Mouse (Mus musculus): ENCODE measurements around the gene Cenpo.

The Cenpo gene

GRCm38 (mm10) chr12:4199271-4199670 is 34.8 kb downstream of the Cenpo start:
- DNase-seq (ENCODE audit: inconsistent ontology term): no peak

DNA sequence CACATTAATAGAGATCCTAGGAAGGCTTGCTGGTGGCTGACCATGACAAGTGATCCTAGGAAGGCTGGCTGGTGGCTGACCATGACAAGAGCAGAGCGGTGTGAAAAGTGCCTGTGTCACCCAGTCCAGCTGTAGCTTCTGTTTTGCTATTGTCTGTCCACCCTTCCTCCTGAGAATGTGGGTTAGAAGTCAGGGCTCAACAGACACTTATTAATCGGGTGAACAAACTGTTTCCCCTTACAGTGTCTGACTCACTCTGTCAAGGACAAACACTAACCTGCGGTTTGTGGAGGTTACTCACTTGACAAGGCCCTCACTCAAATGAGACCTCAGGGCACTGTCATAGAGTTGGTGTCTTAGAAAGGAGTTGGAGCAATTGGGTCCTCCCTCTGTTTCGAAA is 35.4 kb downstream of the Cenpo start:
- no peak for DNase-seq (ENCODE audit: inconsistent ontology term)

- DNase-seq (ENCODE audit: inconsistent ontology term): no peak
Observed at GRCm38 (mm10) chr12:4194643-4195042, 39.5 kb downstream of the Cenpo start.

- DNase-seq (ENCODE audit: inconsistent ontology term): peak; percentile 41
Observed at GRCm38 (mm10) chr12:4193025-4193740, 40.9 kb downstream of the Cenpo start.

DNA sequence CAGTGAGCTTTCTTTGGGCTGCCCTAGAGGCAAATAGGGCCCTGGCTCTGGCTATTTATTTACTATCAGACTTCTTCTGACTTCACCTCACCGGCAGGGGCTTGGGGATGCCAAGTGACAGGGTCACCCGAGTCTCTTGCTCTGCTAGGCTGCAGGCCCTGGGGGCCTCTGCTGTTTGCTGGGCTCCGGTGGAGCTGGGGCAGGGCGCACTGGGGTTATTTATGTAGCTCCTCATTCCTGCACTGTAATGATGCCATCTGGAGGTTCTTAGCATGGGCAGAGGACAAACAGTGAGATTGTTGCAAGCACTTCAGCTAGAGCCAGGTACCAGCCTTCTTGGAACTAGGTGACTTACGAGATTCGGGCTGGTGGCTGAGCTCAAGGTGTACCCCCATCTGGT is 41.6 kb downstream of the Cenpo start:
- DNase-seq (ENCODE audit: inconsistent ontology term): no peak

DNA sequence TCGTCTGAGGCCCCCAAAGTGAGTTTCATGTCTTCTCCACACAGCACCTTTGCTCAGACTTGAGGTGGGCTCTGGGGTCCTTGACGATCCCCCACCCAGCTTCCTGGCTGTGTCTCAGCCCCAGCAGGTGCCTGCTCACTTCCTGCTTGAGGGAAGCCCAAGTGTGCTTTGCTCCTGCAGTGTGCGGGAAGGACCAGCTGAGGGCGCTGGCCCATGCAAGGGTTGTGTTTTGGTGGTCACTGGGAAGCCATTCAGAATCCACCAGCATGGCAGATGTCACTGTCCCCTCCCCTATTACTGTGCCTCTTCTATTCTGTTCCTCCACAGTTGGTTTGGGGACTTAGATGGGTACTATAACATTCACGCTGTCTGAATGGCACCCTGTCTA is 45.0 kb downstream of the Cenpo start:
- no peak for DNase-seq (ENCODE audit: inconsistent ontology term)

GRCm38 (mm10) chr12:4188171-4189059 is 45.7 kb downstream of the Cenpo start:
- peak; percentile 88 for DNase-seq (ENCODE audit: inconsistent ontology term)

DNA sequence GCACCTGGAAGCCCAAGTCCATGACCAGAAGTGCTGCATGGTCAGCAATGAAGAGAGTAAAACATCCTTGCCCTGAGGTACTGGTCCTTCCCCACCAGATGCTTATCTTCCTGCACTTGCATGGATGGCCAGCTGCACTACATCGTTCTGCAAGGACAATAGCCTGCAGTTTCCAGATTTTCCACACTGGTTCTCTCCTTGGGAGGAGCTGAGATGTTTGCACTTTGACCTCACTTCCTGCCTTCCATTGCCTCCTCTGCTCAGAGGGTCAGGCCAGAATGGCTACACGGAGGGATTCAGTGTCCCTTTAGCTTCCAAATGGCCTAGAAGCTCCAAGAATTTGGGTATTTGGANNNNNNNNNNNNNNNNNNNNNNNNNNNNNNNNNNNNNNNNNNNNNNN is 49.4 kb downstream of the Cenpo start:
- no peak for DNase-seq (ENCODE audit: inconsistent ontology term)

- no peak for DNase-seq (ENCODE audit: inconsistent ontology term)
Observed at GRCm38 (mm10) chr12:4180507-4180906, 53.6 kb downstream of the Cenpo start.

DNA sequence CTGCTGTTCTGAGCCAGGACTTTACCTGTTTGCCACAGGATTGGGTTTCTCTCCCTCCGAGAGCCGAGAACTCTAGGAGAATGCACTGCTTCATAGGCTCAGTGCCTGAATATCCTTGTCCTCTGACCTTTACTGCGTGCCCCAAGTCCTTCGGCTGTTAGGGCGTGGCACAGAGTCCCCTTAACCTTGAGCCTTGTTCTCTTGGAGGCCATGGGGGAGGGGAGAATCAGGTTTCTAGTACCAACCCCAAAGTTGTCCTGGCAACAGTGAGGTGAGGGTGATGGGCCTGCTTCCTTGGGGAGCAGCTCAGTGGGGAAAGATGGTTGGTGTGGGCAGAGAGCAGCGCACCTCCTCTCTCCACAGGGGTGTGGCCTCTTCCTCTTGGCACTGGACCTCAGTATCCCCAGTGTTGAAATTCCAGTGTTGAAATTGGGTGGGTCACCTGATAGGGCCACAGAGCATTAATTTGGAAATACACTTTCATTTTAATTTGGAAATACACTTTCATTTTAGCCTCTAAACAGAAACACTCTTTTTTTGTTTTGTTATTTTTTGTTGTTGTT is 54.3 kb downstream of the Cenpo start:
- no peak for DNase-seq (ENCODE audit: inconsistent ontology term)

DNA sequence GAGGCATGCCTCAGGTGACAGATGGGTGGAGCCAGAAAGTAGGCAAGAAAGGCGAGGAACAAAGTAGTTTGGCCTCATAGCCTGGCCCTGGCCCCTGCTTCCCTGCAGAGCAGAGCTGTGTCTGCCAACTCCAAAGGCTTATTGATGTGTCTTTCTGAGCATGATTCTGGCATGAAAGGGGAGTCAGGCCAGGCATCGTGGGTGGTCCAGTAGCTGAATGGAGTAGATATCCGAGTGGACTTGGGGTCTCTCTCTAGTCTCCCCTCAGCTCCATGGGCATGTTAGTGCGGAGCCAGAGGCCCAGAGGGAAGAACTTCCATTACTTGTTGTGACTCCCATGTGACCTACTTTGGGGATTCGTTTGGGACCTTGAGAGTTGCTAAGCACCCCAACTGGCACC is 55.3 kb downstream of the Cenpo start:
- no peak for DNase-seq (ENCODE audit: inconsistent ontology term)

- no peak for DNase-seq (ENCODE audit: inconsistent ontology term)
Observed at GRCm38 (mm10) chr12:4173108-4173790, 60.8 kb downstream of the Cenpo start.

GRCm38 (mm10) chr12:4169622-4170021 is 64.5 kb downstream of the Cenpo start:
- no peak for DNase-seq (ENCODE audit: inconsistent ontology term)

DNA sequence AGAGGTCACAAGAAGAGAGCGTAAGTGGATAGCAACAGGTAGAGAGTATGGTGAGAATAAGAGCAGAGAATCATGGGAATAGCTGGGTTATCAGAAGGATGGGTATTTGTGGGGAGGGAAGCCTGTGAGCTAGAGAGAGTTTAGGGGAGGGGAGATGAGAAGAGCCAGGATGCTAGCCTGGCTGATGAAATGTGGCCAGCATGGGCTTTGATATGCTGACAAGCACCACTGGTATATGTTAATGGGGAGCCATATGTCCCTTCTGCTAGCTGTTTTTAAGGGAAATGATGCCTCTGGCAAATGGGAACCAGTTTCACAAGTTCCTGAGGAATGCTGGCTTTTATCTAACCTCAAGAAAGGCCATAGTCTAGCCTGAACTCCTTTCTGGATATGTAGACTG is 65.0 kb downstream of the Cenpo start:
- DNase-seq (ENCODE audit: inconsistent ontology term): no peak

DNA sequence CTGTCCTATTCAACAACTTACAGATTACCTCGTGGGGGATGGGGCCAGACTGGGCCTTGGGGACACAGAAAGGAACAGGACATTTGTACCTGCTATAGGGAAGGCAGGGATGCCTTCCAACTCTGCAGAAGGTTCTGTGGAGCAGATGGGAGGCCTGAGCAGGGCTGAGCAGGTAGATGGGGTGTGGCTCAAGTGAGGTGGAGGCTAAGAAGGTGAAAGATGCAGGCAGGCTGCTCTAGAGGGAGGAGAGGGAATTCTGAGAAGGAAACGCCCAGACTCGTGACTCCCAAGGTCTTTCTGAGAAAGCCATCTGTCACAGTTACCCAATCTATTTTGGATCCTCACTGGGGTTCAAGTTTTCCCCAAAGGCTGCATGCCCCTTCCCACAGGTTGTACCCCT is 67.1 kb downstream of the Cenpo start:
- DNase-seq (ENCODE audit: inconsistent ontology term): no peak

GRCm38 (mm10) chr12:4162886-4163285 is 71.2 kb downstream of the Cenpo start:
- no peak for DNase-seq (ENCODE audit: inconsistent ontology term)

DNA sequence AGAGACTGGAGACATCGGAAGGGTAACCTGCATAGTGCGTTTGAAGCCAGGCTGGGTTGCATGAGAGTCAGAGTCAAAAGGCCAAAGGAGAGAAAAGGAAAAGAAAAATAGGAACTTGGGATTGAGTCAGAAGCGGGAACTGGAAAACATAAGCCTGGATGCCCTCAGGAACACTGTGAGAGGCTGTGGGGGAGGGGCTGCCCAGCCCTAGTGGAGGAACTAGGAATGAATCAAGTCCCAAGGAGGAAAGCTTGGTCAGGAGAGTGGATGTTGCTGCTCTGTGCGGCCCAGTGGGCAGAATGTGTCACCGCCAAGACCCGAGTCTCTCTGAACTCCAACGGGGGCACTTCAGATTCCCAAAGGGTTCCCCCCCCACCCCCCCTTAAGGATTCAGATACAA is 73.8 kb downstream of the Cenpo start:
- no peak for DNase-seq (ENCODE audit: inconsistent ontology term)

DNA sequence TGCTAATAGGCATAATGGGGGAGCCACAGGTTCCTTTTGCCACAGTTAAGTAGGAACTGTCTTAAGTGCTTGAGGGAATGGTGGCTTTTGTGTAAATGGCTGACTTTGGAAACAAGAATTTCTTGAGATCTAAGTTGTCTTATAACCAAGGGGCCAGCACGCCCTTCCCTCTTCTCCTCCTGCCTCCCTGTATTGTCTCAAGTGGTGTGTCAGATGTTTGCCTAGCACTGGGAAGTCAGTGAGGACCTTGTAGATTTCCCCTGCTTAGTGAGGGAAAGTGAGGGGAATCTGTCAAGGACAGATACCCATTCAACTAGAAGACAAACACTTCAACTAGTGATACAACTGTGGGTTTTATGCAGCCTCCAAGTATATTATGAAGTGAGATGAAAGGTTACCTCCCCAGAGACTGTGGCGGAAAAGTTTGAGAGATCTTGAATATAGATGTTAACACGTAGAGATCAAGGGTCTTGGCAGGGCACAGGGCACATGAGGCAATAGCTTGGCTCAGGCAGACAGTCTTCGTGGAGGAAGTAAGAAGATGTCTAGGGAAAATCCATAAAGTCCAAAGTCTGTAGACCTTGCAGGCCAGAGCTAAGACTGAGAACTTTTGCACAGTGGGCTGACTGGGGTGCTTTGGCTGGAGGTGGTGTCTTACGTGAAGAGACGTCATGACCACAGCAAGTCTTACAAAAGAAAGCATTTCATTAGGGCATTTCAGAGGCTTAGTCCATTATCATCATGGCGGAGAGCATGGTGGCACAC is 75.0 kb downstream of the Cenpo start:
- DNase-seq (ENCODE audit: inconsistent ontology term): no peak

GRCm38 (mm10) chr12:4158179-4158578 is 75.9 kb downstream of the Cenpo start:
- no peak for DNase-seq (ENCODE audit: inconsistent ontology term)

- DNase-seq (ENCODE audit: inconsistent ontology term): no peak
Observed at GRCm38 (mm10) chr12:4157466-4157865, 76.6 kb downstream of the Cenpo start.

DNA sequence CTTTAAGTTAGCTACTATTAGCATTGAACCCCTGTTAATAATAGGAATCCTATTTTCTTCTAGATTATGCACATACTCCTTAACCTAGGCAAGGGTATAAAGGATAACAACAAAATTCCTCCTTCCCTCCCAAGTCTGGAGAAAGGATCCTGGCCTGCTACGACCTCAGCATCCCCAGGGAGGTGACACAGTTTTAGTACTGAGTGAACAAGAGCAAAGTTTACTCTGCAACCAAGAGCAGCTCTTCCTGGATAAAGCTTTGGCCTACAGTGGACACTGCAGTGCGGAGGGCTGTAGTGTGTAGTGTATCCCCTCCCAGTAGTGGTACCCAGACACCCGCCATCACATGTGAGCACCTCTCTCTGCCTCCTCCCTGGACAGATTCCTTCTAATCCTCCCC is 82.1 kb downstream of the Cenpo start:
- no peak for DNase-seq (ENCODE audit: inconsistent ontology term)

DNA sequence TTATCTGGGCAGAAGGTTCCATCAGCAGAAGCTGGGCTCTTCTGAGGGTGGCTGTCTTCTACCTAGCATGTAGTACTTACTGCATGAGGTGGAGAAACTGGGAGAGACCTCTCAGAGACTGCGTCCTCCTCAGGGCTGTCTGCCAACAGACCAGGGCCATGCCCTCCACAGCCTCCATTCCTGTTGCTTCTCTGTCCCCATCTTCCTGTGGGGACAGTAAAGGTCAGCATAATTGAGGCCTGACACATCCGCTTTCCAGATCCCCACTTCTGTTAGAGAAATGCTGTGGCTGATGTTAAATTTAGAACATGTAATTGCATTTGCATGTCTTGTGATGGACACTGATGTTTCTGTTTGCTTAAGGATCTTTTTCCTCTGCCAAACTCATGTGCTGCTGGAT is 83.2 kb downstream of the Cenpo start:
- DNase-seq (ENCODE audit: inconsistent ontology term): no peak

Measured in Muller cell, postnatal 12 days (primary cell).